Mouse (Mus musculus) MEL (cell line): ENCODE measurements around the gene Syn2. TPM values are rescaled to one million over a fixed set of nuclear protein-coding genes. Genes with fewer than 3 reads are reported as not detected.

Experiments used
- DNase-seq: peaks from one replicate; pipeline ENCODE4 v3.0.0; 2011; ENCODE audit warnings: low read depth, low spot score
- H3K27ac ChIP-seq: 2 replicates; pipeline ENCODE4 v1.5.1; 2012; ENCODE audit warnings: low read depth, mild to moderate bottlenecking, control low read depth, low read length, moderate library complexity; ENCODE audit not compliant: control insufficient read depth
- H3K27me3 ChIP-seq, 2 experiments: fragments of 150-350 bp in 1 of 2; sonication (generic) in 1 of 2; 2 replicates each; pipeline ENCODE4 v1.6.1; 2012; ENCODE audit warnings: low read length in 2 of 2, mild to moderate bottlenecking in 2 of 2, improper control_type of control experiment in 1 of 2, moderate library complexity in 1 of 2; ENCODE audit not compliant: insufficient read depth in 2 of 2, control insufficient read depth in 1 of 2
- H3K36me3 ChIP-seq, 2 experiments: 2 replicates each; pipeline ENCODE4 v1.6.1; 2012 to 2014; ENCODE audit warnings: low read length in 2 of 2, improper control_type of control experiment in 1 of 2, inconsistent platforms in 1 of 2, mild to moderate bottlenecking in 1 of 2; ENCODE audit not compliant: insufficient read depth in 2 of 2, control insufficient read depth in 1 of 2
- H3K4me1 ChIP-seq, 2 experiments: fragments of 150-350 bp in 1 of 2; sonication (generic) in 1 of 2; 2 replicates each; pipeline ENCODE4 v1.6.1; 2012; ENCODE audit warnings: low read length in 2 of 2, improper control_type of control experiment in 1 of 2, mild to moderate bottlenecking in 1 of 2; ENCODE audit not compliant: insufficient read depth in 2 of 2, control insufficient read depth in 1 of 2
- H3K4me3 ChIP-seq, 2 experiments: fragments of 150-350 bp in 1 of 2; sonication (generic) in 1 of 2; 2 replicates each; pipeline ENCODE4 v1.5.1; 2012; ENCODE audit warnings: low read depth in 2 of 2, low read length in 2 of 2, mild to moderate bottlenecking in 2 of 2, moderate library complexity in 2 of 2, control low read depth in 1 of 2, improper control_type of control experiment in 1 of 2; ENCODE audit not compliant: control insufficient read depth in 1 of 2, insufficient read depth in 1 of 2
- H3K79me2 ChIP-seq: 2 replicates; pipeline ENCODE4 v1.6.1; 2012; ENCODE audit warnings: mild to moderate bottlenecking, low read length, moderate library complexity; ENCODE audit not compliant: control insufficient read depth, poor library complexity, insufficient read depth
- H3K9ac ChIP-seq: 2 replicates; pipeline ENCODE4 v1.6.1; 2012; ENCODE audit warnings: low read depth, mild to moderate bottlenecking, control low read depth, low read length, moderate library complexity; ENCODE audit not compliant: control insufficient read depth, poor library complexity, severe bottlenecking
- H3K9me3 ChIP-seq: fragments of 150-350 bp; sonication (generic); replicated peaks from 2 replicates; pipeline ENCODE4 v1.6.1; 2012; ENCODE audit warnings: mild to moderate bottlenecking, low read length, improper control_type of control experiment, moderate library complexity; ENCODE audit not compliant: insufficient read depth
- CHD1 ChIP-seq: IDR thresholded peaks from 2 replicates; pipeline ENCODE4 v1.6.1; 2012; ENCODE audit warnings: low read depth, mild to moderate bottlenecking, inconsistent platforms, low read length, improper control_type of control experiment
- CHD2 ChIP-seq: IDR thresholded peaks from 2 replicates; pipeline ENCODE4 v1.6.1; 2011; ENCODE audit warnings: low read length, improper control_type of control experiment
- E2F4 ChIP-seq: IDR thresholded peaks from 2 replicates; pipeline ENCODE4 v1.6.1; 2011; ENCODE audit warnings: low read depth, low read length, improper control_type of control experiment, borderline replicate concordance
- EP300 ChIP-seq, 2 experiments: IDR thresholded peaks; 2 replicates each; pipeline ENCODE4 v1.6.1; 2011; ENCODE audit warnings: improper control_type of control experiment in 2 of 2, low read length in 2 of 2, low read depth in 1 of 2, mild to moderate bottlenecking in 1 of 2
- GABPA ChIP-seq: IDR thresholded peaks from 2 replicates; pipeline ENCODE4 v1.6.1; 2012; ENCODE audit warnings: low read depth, mild to moderate bottlenecking, inconsistent platforms, low read length, improper control_type of control experiment, moderate library complexity
- GATA1 ChIP-seq: IDR thresholded peaks from 2 replicates; pipeline ENCODE4 v1.6.1; 2011; ENCODE audit warnings: low read depth, low read length, improper control_type of control experiment
- HCFC1 ChIP-seq: IDR thresholded peaks from 2 replicates; pipeline ENCODE4 v1.6.1; 2012; ENCODE audit warnings: low read depth, mild to moderate bottlenecking, inconsistent platforms, low read length, improper control_type of control experiment, moderate library complexity
- JUND ChIP-seq: IDR thresholded peaks from 2 replicates; pipeline ENCODE4 v1.6.1; 2011; ENCODE audit warnings: low read depth, mild to moderate bottlenecking, improper control_type of control experiment, low read length
- KAT2A ChIP-seq: conservative IDR thresholded peaks from 2 replicates; pipeline ENCODE4 v1.6.1; 2012; ENCODE audit warnings: low read depth, low read length, improper control_type of control experiment, inconsistent platforms
- MAFK ChIP-seq: IDR thresholded peaks from 2 replicates; pipeline ENCODE4 v1.6.1; 2011; ENCODE audit warnings: low read depth, mild to moderate bottlenecking, low read length, improper control_type of control experiment, borderline replicate concordance
- MAZ ChIP-seq: IDR thresholded peaks from 2 replicates; pipeline ENCODE4 v1.6.1; 2012; ENCODE audit warnings: low read depth, mild to moderate bottlenecking, inconsistent platforms, low read length, improper control_type of control experiment
- MYB ChIP-seq: IDR thresholded peaks from 2 replicates; pipeline ENCODE4 v1.6.1; 2011; ENCODE audit warnings: mild to moderate bottlenecking, low read depth, low read length, improper control_type of control experiment
- MYC ChIP-seq: IDR thresholded peaks from 2 replicates; pipeline ENCODE4 v1.6.1; 2011; ENCODE audit warnings: low read depth, mild to moderate bottlenecking, low read length, improper control_type of control experiment, moderate library complexity
- NRF1 ChIP-seq: IDR thresholded peaks from 2 replicates; pipeline ENCODE4 v1.6.1; 2014; ENCODE audit warnings: low read depth, mild to moderate bottlenecking, inconsistent platforms, low read length, improper control_type of control experiment, moderate library complexity; ENCODE audit not compliant: poor library complexity, insufficient read depth, severe bottlenecking
- SIN3A ChIP-seq: IDR thresholded peaks from 2 replicates; pipeline ENCODE4 v1.6.1; 2012; ENCODE audit warnings: low read length, improper control_type of control experiment, inconsistent platforms
- SMC3 ChIP-seq: IDR thresholded peaks from 2 replicates; pipeline ENCODE4 v1.6.1; 2011; ENCODE audit warnings: low read depth, low read length, improper control_type of control experiment
- TAL1 ChIP-seq: IDR thresholded peaks from 2 replicates; pipeline ENCODE4 v1.6.1; 2012; ENCODE audit warnings: mild to moderate bottlenecking, inconsistent platforms, low read length, moderate library complexity, mixed read lengths
- UBTF ChIP-seq: IDR thresholded peaks from 2 replicates; pipeline ENCODE4 v1.6.1; 2012; ENCODE audit warnings: low read depth, mild to moderate bottlenecking, inconsistent platforms, low read length, improper control_type of control experiment, moderate library complexity, borderline replicate concordance; ENCODE audit not compliant: insufficient read depth
- USF1 ChIP-seq: IDR thresholded peaks from 2 replicates; pipeline ENCODE4 v1.6.1; 2014; ENCODE audit warnings: low read depth, mild to moderate bottlenecking, inconsistent platforms, low read length, improper control_type of control experiment, moderate library complexity
- USF2 ChIP-seq, 2 experiments: IDR thresholded peaks; 2 replicates each; pipeline ENCODE4 v1.6.1; 2011 to 2012; ENCODE audit warnings: improper control_type of control experiment in 2 of 2, low read length in 2 of 2, borderline replicate concordance in 1 of 2, inconsistent platforms in 1 of 2, low read depth in 1 of 2, mild to moderate bottlenecking in 1 of 2; ENCODE audit not compliant: insufficient read depth in 1 of 2
- ZKSCAN1 ChIP-seq: IDR thresholded peaks from 2 replicates; pipeline ENCODE4 v1.6.1; 2012; ENCODE audit warnings: low read depth, mild to moderate bottlenecking, inconsistent platforms, low read length, improper control_type of control experiment, moderate library complexity
- polyA plus RNA-seq, 2 experiments: library from polyadenylated mRNA; stranded (reverse) in 1 of 2; unstranded in 1 of 2; fragments of >175 nt in 1 of 2; fragments of >200 nt in 1 of 2; gene quantifications; 2 replicates each; pipeline versions ENCODE4 v1.2.1 to v1.2.4; 2012; ENCODE audit warnings: low replicate concordance in 2 of 2, low read depth in 1 of 2; ENCODE audit not compliant: insufficient read length in 2 of 2, insufficient read depth in 1 of 2, missing spikeins in 1 of 2
- total RNA-seq: library from RNA; depleted of rRNA; stranded (reverse); fragments of 300-350 nt; gene quantifications from 2 replicates; pipeline ENCODE4 v1.2.3, GENCODE M21; 2012

Gene Syn2
- total and polyA plus RNA-seq, 3 experiments: not detected

DNA sequence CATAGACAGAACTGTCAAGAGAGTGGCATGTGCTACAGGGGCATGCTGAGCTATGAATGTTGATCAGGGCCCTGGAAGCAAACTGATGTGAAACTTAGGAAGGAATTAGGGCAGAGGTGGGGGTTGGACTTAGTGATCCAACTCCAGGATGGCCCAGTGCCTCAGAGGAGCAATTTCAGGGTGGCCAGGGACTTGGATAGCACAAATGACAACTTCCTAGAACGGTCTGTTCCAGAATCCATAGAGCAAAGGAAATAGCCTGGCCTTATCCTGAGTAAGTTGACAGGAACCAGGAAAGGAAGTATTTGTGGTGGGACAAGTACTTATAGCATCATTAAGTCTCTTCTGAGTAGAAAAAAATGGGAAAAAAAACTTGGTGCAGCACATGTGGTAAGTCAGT, 97.9 kb downstream of the Syn2 start:
- Histone ChIP-seq H3K27me3 (no peaks in the 10 kb centered on the region), H3K9me3 (no peaks in the 10 kb centered on the region), H3K4me1 (no peaks in the 10 kb centered on the region), H3K36me3 (no peaks in the 10 kb centered on the region), H3K4me3 (no peak overlapping the region), H3K27ac (no peak overlapping the region), H3K9ac (no peak overlapping the region), H3K79me2 (no peaks in the 10 kb centered on the region)
- DNase-seq: no peak
- no peak for TF ChIP-seq TAL1
- no peak for TF ChIP-seq SIN3A
- TF ChIP-seq USF2 (IDR thresholded peaks at IDR 0.05; ENCODE audit: borderline replicate concordance in 1 of 2, insufficient read depth in 1 of 2, low read depth in 1 of 2, low read length in 2 of 2): no peak
- no peak for TF ChIP-seq SMC3
- no peak for TF ChIP-seq GABPA
- TF ChIP-seq CHD1: no peak
- TF ChIP-seq EP300 (IDR thresholded peaks at IDR 0.05; ENCODE audit: low read depth in 1 of 2, low read length in 2 of 2): no peak
- no peak for TF ChIP-seq NRF1
- TF ChIP-seq MAFK: no peak
- TF ChIP-seq KAT2A: no peak
- no peak for TF ChIP-seq GATA1
- no peak for TF ChIP-seq JUND
- no peak for TF ChIP-seq ZKSCAN1
- no peak for TF ChIP-seq MAZ

DNA sequence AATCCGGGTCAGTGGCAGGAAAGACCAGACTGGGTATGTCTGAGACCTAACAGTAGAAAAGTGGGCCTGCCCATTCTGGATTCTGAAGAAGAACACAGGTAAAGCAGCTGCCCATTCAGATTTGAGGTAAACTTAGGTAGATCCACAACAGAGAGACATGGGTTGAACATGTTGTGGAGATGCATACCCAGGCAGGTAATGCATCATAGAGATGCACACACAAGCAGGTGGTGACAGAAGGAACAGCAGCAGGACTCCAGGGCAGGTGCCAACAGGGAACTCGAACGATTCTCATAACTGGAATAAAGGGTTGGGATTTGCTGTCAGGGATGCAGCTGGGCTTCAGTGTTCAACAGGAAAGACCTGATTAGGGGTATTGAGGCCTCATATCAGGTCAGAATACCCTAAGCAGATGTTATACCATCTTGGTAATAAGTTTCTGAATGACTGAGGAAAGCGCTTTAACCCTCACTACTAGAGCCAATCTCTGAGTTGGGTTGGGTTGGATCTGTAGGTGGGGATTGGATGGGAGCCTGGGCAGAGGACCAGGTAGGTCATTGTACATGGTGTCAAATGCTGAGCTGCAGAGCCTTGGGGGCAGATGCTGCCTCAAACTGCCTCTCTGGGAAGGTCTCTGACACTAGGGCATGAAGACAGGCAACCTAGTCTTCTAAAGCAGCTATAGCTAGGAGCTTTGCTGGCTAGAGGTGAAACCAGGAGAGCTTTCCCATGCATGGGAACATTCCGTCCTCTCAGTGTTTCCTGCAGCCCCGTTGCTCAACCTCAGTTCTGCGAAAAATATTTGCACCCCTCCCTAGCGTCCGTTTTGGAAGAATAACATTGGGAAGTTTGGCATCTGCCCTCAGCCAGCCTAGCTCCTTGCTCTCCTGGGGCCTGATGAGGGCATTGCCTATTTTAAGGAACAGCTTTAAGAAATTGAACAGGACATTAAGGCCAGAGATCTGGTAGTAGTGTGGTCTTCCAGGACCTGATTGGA, 103.6 kb downstream of the Syn2 start:
- H3K9me3 ChIP-seq: no peaks in the 10 kb centered on the region
- no peak overlapping the region for H3K27ac ChIP-seq
- no peaks in the 10 kb centered on the region for H3K36me3 ChIP-seq
- no peak overlapping the region for H3K9ac ChIP-seq
- peaks cover 2% of the 10 kb centered on the region in 2 experiments for H3K27me3 ChIP-seq
- TF ChIP-seq E2F4 (no peak), HCFC1 (no peak), MYB (no peak), SIN3A (no peak), JUND (no peak), USF1 (no peak), CHD2 (no peak), UBTF (no peak), ZKSCAN1 (no peak), MYC (no peak), GATA1 (no peak), USF2 (IDR thresholded peaks at IDR 0.05; ENCODE audit: borderline replicate concordance in 1 of 2, insufficient read depth in 1 of 2, low read depth in 1 of 2, low read length in 2 of 2) (no peak), NRF1 (no peak)
- no peak overlapping the region for H3K4me3 ChIP-seq
- no peak for DNase-seq
- no peaks in the 10 kb centered on the region for H3K4me1 ChIP-seq
- H3K79me2 ChIP-seq: no peaks in the 10 kb centered on the region
